Mouse (Mus musculus) small intestine, adult 2 months (tissue): ENCODE results near the gene Clps.

Experiments
- CTCF ChIP-seq: fragments of 200-500 bp; IDR thresholded peaks from 2 replicates; pipeline ENCODE4 v1.5.1; 2012; ENCODE audit warnings: low read depth, mild to moderate bottlenecking, control low read depth, inconsistent platforms, low read length, moderate library complexity, mixed read lengths; ENCODE audit not compliant: insufficient replicate concordance, insufficient read length; ENCODE audit errors: extremely low read depth
- POLR2A ChIP-seq: fragments of 200-500 bp; IDR thresholded peaks from 2 replicates; pipeline ENCODE4 v1.6.1; 2012; ENCODE audit warnings: low read depth, mild to moderate bottlenecking, control low read depth, inconsistent platforms, low read length, moderate library complexity

DNA sequence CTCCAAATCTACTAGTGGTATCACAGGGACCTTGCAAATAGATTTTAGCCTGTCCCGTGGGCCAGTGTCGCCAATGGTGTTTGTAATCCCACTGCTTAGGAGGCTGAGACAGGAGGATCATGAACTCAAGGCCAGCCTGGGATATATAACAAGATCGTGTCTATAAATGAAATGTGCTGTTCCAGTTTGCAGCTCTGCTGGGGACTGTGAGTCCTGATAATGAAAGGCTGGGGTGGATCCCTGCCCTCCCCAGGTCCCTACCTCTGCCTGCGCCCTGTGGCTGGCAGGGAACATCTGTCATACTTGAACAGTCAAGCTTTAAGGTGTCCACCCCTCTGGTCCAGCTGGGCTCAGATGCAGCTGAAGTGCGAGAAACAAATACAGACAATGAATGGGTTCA is 46.0 kb downstream of the Clps start:
- TF ChIP-seq CTCF (no peak), POLR2A (no peak)
